Mouse (Mus musculus): ENCODE results near the gene Rbfox1.

GRCm38 (mm10) chr16:6149345-6149744 is 264.2 kb downstream of the Rbfox1 start:
- no peak for TF ChIP-seq CTCF (IDR thresholded peaks at IDR 0.05; ENCODE audit: control insufficient read depth, insufficient read depth, low read length)
- TF ChIP-seq POLR2A (IDR thresholded peaks at IDR 0.05; ENCODE audit: borderline replicate concordance, control insufficient read depth, low read depth, low read length) = no peak

Data from bone marrow, adult 2 months (tissue).